In genomic region chr10:96238251-96238650, GRCm38 (mm10) we compare ENCODE assay signal across 14 mouse cellular contexts.
DNase-seq lines count a peak whose midpoint lies in the region; ATAC-seq lines count a peak whose summit lies in the region.
"Had no signal": no experiment of that assay in that cellular context is flagged by ENCODE, and none has a peak within 500 bp of the region (broad histone marks: within the 10 kb centered on the region; RNA-seq: fewer than 3 reads in every experiment).

No protein-coding gene starts in this region.

- H3K4me2 ChIP-seq in embryonic facial prominence, embryonic 14.5 days (ENCODE audit: low read depth, low read length), result no peak overlapping the region
- H3K4me2 ChIP-seq in midbrain, embryonic 11.5 days, result no peak overlapping the region
- no peak overlapping the region for H3K4me2 ChIP-seq in forebrain, embryonic 15.5 days (replicated peaks)
- H3K4me2 ChIP-seq: limb, embryonic 15.5 days; neural tube, embryonic 15.5 days had no signal

- H3K9me3 ChIP-seq in embryonic facial prominence, embryonic 14.5 days (ENCODE audit: control insufficient read depth, low read length), result peaks cover 12% of the 10 kb centered on the region
- peaks cover 8% of the 10 kb centered on the region; the same call in 1 of the 2 replicates for H3K9me3 ChIP-seq in embryonic facial prominence, embryonic 10.5 days
- no peaks in the 10 kb centered on the region for H3K9me3 ChIP-seq in midbrain, embryonic 11.5 days (ENCODE audit: control insufficient read depth, low read length)
- no peaks in the 10 kb centered on the region for H3K9me3 ChIP-seq in forebrain, embryonic 15.5 days
- H3K9me3 ChIP-seq: limb, embryonic 15.5 days had no signal

- H3K9ac ChIP-seq in embryonic facial prominence, embryonic 14.5 days (ENCODE audit: low read depth, low read length), result no peak overlapping the region
- H3K9ac ChIP-seq in midbrain, embryonic 11.5 days (ENCODE audit: low read length), result no peak overlapping the region
- H3K9ac ChIP-seq in forebrain, embryonic 15.5 days (replicated peaks), result no peak overlapping the region
- H3K9ac ChIP-seq: limb, embryonic 15.5 days; neural tube, embryonic 15.5 days had no signal

- no peak overlapping the region for H3K4me3 ChIP-seq in embryonic facial prominence, embryonic 14.5 days (ENCODE audit: low read depth, low read length)
- H3K4me3 ChIP-seq in embryonic facial prominence, embryonic 10.5 days, result no peak overlapping the region
- H3K4me3 ChIP-seq in midbrain, embryonic 11.5 days (ENCODE audit: low read depth, low read length), result no peak overlapping the region
- H3K4me3 ChIP-seq in forebrain, embryonic 15.5 days, result no peak overlapping the region
- H3K4me3 ChIP-seq: limb, embryonic 15.5 days; neural tube, embryonic 15.5 days had no signal

- no peaks in the 10 kb centered on the region for H3K36me3 ChIP-seq in embryonic facial prominence, embryonic 14.5 days (ENCODE audit: control insufficient read depth, insufficient read depth, low read length)
- H3K36me3 ChIP-seq in embryonic facial prominence, embryonic 10.5 days (replicated peaks), result no peaks in the 10 kb centered on the region
- H3K36me3 ChIP-seq in midbrain, embryonic 11.5 days (ENCODE audit: control insufficient read depth, insufficient read depth, low read length), result no peaks in the 10 kb centered on the region
- no peaks in the 10 kb centered on the region for H3K36me3 ChIP-seq in forebrain, embryonic 15.5 days
- H3K36me3 ChIP-seq: limb, embryonic 15.5 days; neural tube, embryonic 15.5 days had no signal

- peak; percentile 62 for DNase-seq in embryonic facial prominence, embryonic 14.5 days (ENCODE audit: low spot score)
- no peak for DNase-seq in embryonic facial prominence, embryonic 10.5 days (ENCODE audit: low spot score)
- DNase-seq in 3T3-L1 (ENCODE audit: low read depth, low spot score), result peak; percentile 90
- peak; percentile 62 for DNase-seq in lung, postnatal 36 days
- no peak for DNase-seq in midbrain, embryonic 11.5 days (ENCODE audit: low spot score, missing footprints)
- no peak for DNase-seq in frontal cortex, postnatal 36 days (ENCODE audit: low spot score in 2 of 2)
- DNase-seq: cerebellum, postnatal 14 days; kidney, postnatal 10 days; midbrain, embryonic 14.5 days had no signal

- ATAC-seq in embryonic facial prominence, embryonic 14.5 days (ENCODE audit: low read depth), result no peak
- ATAC-seq in common myeloid progenitor, adult 5-6 weeks (replicated peaks; ENCODE audit: low read depth, poor library complexity, severe bottlenecking), result peak; percentile 86
- no peak for ATAC-seq in midbrain, embryonic 11.5 days (ENCODE audit: low FRiP score)
- ATAC-seq in forebrain, embryonic 15.5 days (replicated peaks), result no peak
- ATAC-seq: hindbrain, embryonic 16.5 days had no signal

- H3K27ac ChIP-seq in embryonic facial prominence, embryonic 14.5 days (replicated peaks; ENCODE audit: low read depth, low read length), result no peak overlapping the region
- no peak overlapping the region for H3K27ac ChIP-seq in embryonic facial prominence, embryonic 10.5 days (replicated peaks)
- H3K27ac ChIP-seq in midbrain, embryonic 11.5 days (ENCODE audit: low read depth, low read length), result no peak overlapping the region
- H3K27ac ChIP-seq in forebrain, embryonic 15.5 days (replicated peaks), result no peak overlapping the region
- H3K27ac ChIP-seq: limb, embryonic 15.5 days; neural tube, embryonic 15.5 days had no signal

- 79% methylated on average over 4 of the region's 4 CpGs for WGBS in embryonic facial prominence, embryonic 14.5 days
- 88% methylated on average over 4 of the region's 4 CpGs for WGBS in embryonic facial prominence, embryonic 10.5 days
- 94% methylated on average over 4 of the region's 4 CpGs for WGBS in midbrain, embryonic 11.5 days
- 89% methylated on average over 4 of the region's 4 CpGs for WGBS in forebrain, embryonic 15.5 days

- no peaks in the 10 kb centered on the region for H3K27me3 ChIP-seq in embryonic facial prominence, embryonic 14.5 days (replicated peaks; ENCODE audit: control insufficient read depth, insufficient read depth, low read length)
- H3K27me3 ChIP-seq in embryonic facial prominence, embryonic 10.5 days (replicated peaks; ENCODE audit: low read depth, poor library complexity, severe bottlenecking), result no peaks in the 10 kb centered on the region
- no peaks in the 10 kb centered on the region for H3K27me3 ChIP-seq in midbrain, embryonic 11.5 days (ENCODE audit: control insufficient read depth, insufficient read depth, low read length)
- H3K27me3 ChIP-seq in forebrain, embryonic 15.5 days, result no peaks in the 10 kb centered on the region
- H3K27me3 ChIP-seq: limb, embryonic 15.5 days; neural tube, embryonic 15.5 days had no signal

- no peaks in the 10 kb centered on the region for H3K4me1 ChIP-seq in embryonic facial prominence, embryonic 14.5 days (ENCODE audit: control insufficient read depth, insufficient read depth, low read length)
- H3K4me1 ChIP-seq in embryonic facial prominence, embryonic 10.5 days, result peaks cover 8% of the 10 kb centered on the region
- H3K4me1 ChIP-seq in midbrain, embryonic 11.5 days (ENCODE audit: control insufficient read depth, insufficient read depth, low read length), result no peaks in the 10 kb centered on the region
- H3K4me1 ChIP-seq in forebrain, embryonic 15.5 days, result no peaks in the 10 kb centered on the region
- H3K4me1 ChIP-seq: neural tube, embryonic 15.5 days had no signal

Comparison
In these comparisons a context has a peak if more than half of its experiments do, and no peak if none do; other contexts are left out.
1. DNase-seq: peak in embryonic facial prominence, embryonic 14.5 days (single experiment), 3T3-L1 (single experiment) and lung, postnatal 36 days (single experiment); none in embryonic facial prominence, embryonic 10.5 days (single experiment), midbrain, embryonic 11.5 days (single experiment) and frontal cortex, postnatal 36 days (0 of 2).